Mouse (Mus musculus) megakaryocyte, embryonic 14.5 days (primary cell): ENCODE measurements around the gene Phldb1.

Experiments
- FLI1 ChIP-seq: IDR thresholded peaks from 2 replicates; pipeline ENCODE4 v1.6.1; 2012; ENCODE audit warnings: low read length, inconsistent platforms, mixed read lengths
- GATA1 ChIP-seq: IDR thresholded peaks from 3 replicates; pipeline ENCODE4 v1.6.1; 2012; ENCODE audit warnings: mixed read lengths, low read length, inconsistent platforms, borderline replicate concordance

DNA sequence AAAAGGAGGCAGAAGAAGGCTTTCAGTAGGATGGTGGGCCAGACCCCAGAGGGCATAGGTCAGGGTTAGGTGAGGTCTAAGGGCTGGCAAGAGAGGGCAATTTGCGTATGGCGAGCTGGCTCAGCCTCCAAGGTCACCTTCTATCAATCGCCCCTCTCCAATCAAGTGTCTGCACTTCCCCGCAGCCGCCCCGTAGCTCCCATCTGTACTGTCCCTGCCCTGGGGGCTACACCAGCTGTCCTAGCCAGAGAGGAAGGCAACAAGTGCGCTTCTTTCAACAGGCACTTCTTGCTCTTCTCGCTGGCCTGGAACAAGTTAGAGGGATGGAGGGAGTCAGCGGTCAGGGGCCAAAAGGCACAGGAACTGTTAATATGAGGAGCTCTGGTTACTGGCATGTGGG, 47.0 kb downstream of the Phldb1 start:
- TF ChIP-seq GATA1 (no peak), FLI1 (no peak)
